Mouse (Mus musculus) common myeloid progenitor, adult 5-6 weeks (primary cell): ENCODE measurements around the gene Tsn. TPM values are rescaled to one million over a fixed set of nuclear protein-coding genes. Genes with fewer than 3 reads are reported as not detected.

Experiments
- total RNA-seq: library from RNA; stranded (forward); fragments of 200-1000, 187-1606 nt; gene quantifications from 2 replicates; pipeline ENCODE4 v1.2.3, GENCODE M21; 2017

Tsn gene
- total RNA-seq, 1 experiment from 2014 or later = 98.8 TPM

Other genes starting within 250 kb of the Tsn start
- not detected in 2 replicates for gene Gm29106, start 135.2 kb downstream of the Tsn start, total RNA-seq
- 127 and 146 TPM in 2 replicates for gene Nifk, start 10.1 kb upstream of the Tsn start, total RNA-seq
- gene Clasp1, start 77.3 kb upstream of the Tsn start, total RNA-seq = 49.1 and 70.8 TPM in 2 replicates